9 mouse cellular contexts compared by ENCODE assay signal in the genomic region with DNA sequence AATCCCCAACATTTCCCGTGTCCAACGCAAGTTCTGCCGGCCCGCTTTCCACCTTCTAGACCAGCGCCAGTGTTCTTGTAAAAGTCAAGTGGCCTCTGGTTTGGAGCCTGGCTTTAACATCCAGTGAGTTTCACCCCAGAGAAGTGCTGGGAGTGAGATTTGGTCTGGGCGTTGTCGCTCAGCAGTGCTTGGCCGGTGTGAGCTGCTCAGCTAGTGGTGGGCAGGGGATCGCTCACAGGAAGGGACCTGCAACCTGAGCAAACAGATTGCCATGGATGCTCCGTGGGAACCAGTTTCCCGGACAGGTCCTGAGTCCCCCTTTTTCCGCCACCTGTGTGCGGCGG. TPM values are rescaled to one million over a fixed set of nuclear protein-coding genes. Genes with fewer than 3 reads are reported as not detected.
DNase-seq lines count a peak whose midpoint lies in the region; ATAC-seq and TF ChIP-seq lines count a peak whose summit lies in the region.
"Had no signal": no experiment of that assay in that cellular context is flagged by ENCODE, and none has a peak within 500 bp of the region (broad histone marks: within the 10 kb centered on the region; RNA-seq: fewer than 3 reads in every experiment).

No protein-coding gene starts in this region.

- DNase-seq in heart, adult 2 months: no peak
- no peak for DNase-seq in heart, adult 11 months
- no peak for DNase-seq in urinary bladder, adult 2 months (ENCODE audit: low spot score)
- no peak for DNase-seq in adrenal gland, adult (ENCODE audit: inconsistent age in 2 of 2, low spot score in 1 of 2)

- no peaks in the 10 kb centered on the region for H3K36me3 ChIP-seq in heart, adult 2 months (ENCODE audit: control insufficient read depth, insufficient read depth, low read length)
- H3K36me3 ChIP-seq in hindbrain, embryonic 15.5 days: no peaks in the 10 kb centered on the region
- no peaks in the 10 kb centered on the region for H3K36me3 ChIP-seq in midbrain, embryonic 12.5 days

- H3K4me3 ChIP-seq in heart, adult 2 months: peak overlapping the region; percentile 39
- H3K4me3 ChIP-seq in hindbrain, embryonic 15.5 days: peak overlapping the region; percentile 67
- H3K4me3 ChIP-seq in midbrain, embryonic 12.5 days: peak overlapping the region; percentile 66

- peak overlapping the region; percentile 98 for H3K4me2 ChIP-seq in hindbrain, embryonic 15.5 days
- peak overlapping the region; percentile 96 for H3K4me2 ChIP-seq in midbrain, embryonic 12.5 days (replicated peaks)

- no peak for TF ChIP-seq CTCF in heart, adult 2 months (IDR thresholded peaks at IDR 0.05)

- intact Hi-C loops in heart, adult 2 months (cut with DNase I): no loop called here

- peak; percentile 49; the same call in 1 of the 2 replicates for ATAC-seq in common myeloid progenitor, adult 5-6 weeks (replicated peaks; ENCODE audit: low read depth, poor library complexity, severe bottlenecking)
- peak; percentile 70 for ATAC-seq in hindbrain, embryonic 15.5 days (ENCODE audit: low FRiP score, low read depth)
- no peak for ATAC-seq in midbrain, embryonic 12.5 days (ENCODE audit: low FRiP score, low read depth)
- ATAC-seq in inflammation-experienced regulatory T-cells, adult 6 months: no peak

- TF ChIP-seq POLR2A in heart, adult 2 months (IDR thresholded peaks at IDR 0.05; ENCODE audit: insufficient read depth, low read depth, low read length): no peak

- 2% methylated on average over 14 of the region's 14 CpGs for WGBS in heart, adult 2 months
- under 1% methylated on average over 14 of the region's 14 CpGs for WGBS in hindbrain, embryonic 15.5 days
- WGBS in midbrain, embryonic 12.5 days: under 1% methylated on average over 14 of the region's 14 CpGs

- no peak for TF ChIP-seq EP300 in heart, adult 2 months (IDR thresholded peaks at IDR 0.05; ENCODE audit: insufficient read depth, low read depth, low read length)

- no peaks in the 10 kb centered on the region for H3K79me2 ChIP-seq in heart, adult 2 months (replicated peaks; ENCODE audit: control insufficient read depth, insufficient read depth, low read length)

- H3K27me3 ChIP-seq in heart, adult 2 months (ENCODE audit: control insufficient read depth, insufficient read depth, low read length): no peaks in the 10 kb centered on the region
- H3K27me3 ChIP-seq in hindbrain, embryonic 15.5 days: 0 out of 2 replicates have a peak, but pooled peaks cover 2% of the 10 kb centered on the region
- peaks cover 23% of the 10 kb centered on the region for H3K27me3 ChIP-seq in midbrain, embryonic 12.5 days

- no peak overlapping the region for H3K9ac ChIP-seq in heart, adult 2 months (ENCODE audit: low read depth, low read length)
- no peak overlapping the region for H3K9ac ChIP-seq in hindbrain, embryonic 15.5 days
- peak overlapping the region; percentile 57 for H3K9ac ChIP-seq in midbrain, embryonic 12.5 days (replicated peaks)

- H3K9me3 ChIP-seq in hindbrain, embryonic 15.5 days: no peaks in the 10 kb centered on the region
- no peaks in the 10 kb centered on the region for H3K9me3 ChIP-seq in midbrain, embryonic 12.5 days

- no peaks in the 10 kb centered on the region for H3K4me1 ChIP-seq in heart, adult 2 months (ENCODE audit: control insufficient read depth, insufficient read depth, low read length)
- peaks cover 10% of the 10 kb centered on the region for H3K4me1 ChIP-seq in hindbrain, embryonic 15.5 days (replicated peaks)
- H3K4me1 ChIP-seq in midbrain, embryonic 12.5 days: peaks cover 14% of the 10 kb centered on the region

- H3K27ac ChIP-seq in heart, adult 2 months: no peak overlapping the region
- no peak overlapping the region; the same call in 1 of the 2 replicates for H3K27ac ChIP-seq in hindbrain, embryonic 15.5 days (replicated peaks)
- no peak overlapping the region for H3K27ac ChIP-seq in midbrain, embryonic 12.5 days (replicated peaks)

RNA-seq across cellular contexts. Expression of a gene that starts 0.4 kb away (rescaled TPM):
- under 1 TPM; 0.32 to 0.63 TPM for total RNA-seq in heart, adult 2 months (2021)
- polyA plus RNA-seq in heart, adult 2 months (2012; rRNA removed): 0.09 and 0.78 TPM in 2 replicates
- total RNA-seq in common myeloid progenitor, adult 5-6 weeks (2017): 0.53 TPM in 1 of 2 replicates, not detected in the other
- 10.2 and 10.7 TPM in 2 replicates for polyA plus RNA-seq in hindbrain, embryonic 15.5 days (2015; fragmentation: Nextera tagmentation; extraction: Ambion mirVana)
- 3.5 and 6.0 TPM in 2 replicates for polyA plus RNA-seq in midbrain, embryonic 12.5 days (2016; fragmentation: Nextera tagmentation; extraction: Ambion mirVana)
- polyA plus RNA-seq in urinary bladder, adult 2 months (2012; rRNA removed): 4.1 and 4.5 TPM in 2 replicates
- polyA plus RNA-seq in inflammation-experienced regulatory T-cells, adult 6 months (2017; shearing (Covaris generic)): not detected
- total RNA-seq: neutrophil, adult 5-6 weeks had no signal

Comparison
In these comparisons a context has a peak if more than half of its experiments do, and no peak if none do; other contexts are left out.
1. ATAC-seq: peak in common myeloid progenitor, adult 5-6 weeks (single experiment) and hindbrain, embryonic 15.5 days (single experiment); none in midbrain, embryonic 12.5 days (single experiment) and inflammation-experienced regulatory T-cells, adult 6 months (single experiment).
2. Peak in every context shown above with its lines, with median percentiles within 50 percentile points of each other: H3K4me3 ChIP-seq.